Mouse (Mus musculus): ENCODE measurements around the gene Riiad1.
A peak's percentile ranks its signal among the peaks of the same experiment; 100 is the strongest.

GRCm38 (mm10) chr3:94456529-94457000 is 23.6 kb downstream of the Riiad1 start:
- TF ChIP-seq CTCF (conservative IDR thresholded peaks at IDR 0.05 in 1 of 2, IDR thresholded peaks at IDR 0.05 in 1 of 2; ENCODE audit: low read depth in 2 of 2, low read length in 2 of 2) (peak; percentile 37 to 94), POLR2A (IDR thresholded peaks at IDR 0.05; ENCODE audit: low read depth, low read length) (no peak), ZC3H11A (IDR thresholded peaks at IDR 0.05; ENCODE audit: low read depth, low read length) (peak; percentile 48), SMC3 (IDR thresholded peaks at IDR 0.05; ENCODE audit: low read depth, low read length) (peak; percentile 90), EP300 (IDR thresholded peaks at IDR 0.05; ENCODE audit: low read length) (no peak), USF1 (IDR thresholded peaks at IDR 0.05; ENCODE audit: low read depth, low read length) (no peak), MAFK (IDR thresholded peaks at IDR 0.05; ENCODE audit: insufficient replicate concordance, low read length) (no peak), ZNF384 (IDR thresholded peaks at IDR 0.05; ENCODE audit: low read depth, low read length) (no peak), E2F4 (IDR thresholded peaks at IDR 0.05; ENCODE audit: insufficient replicate concordance, low read depth, low read length) (no peak), NELFE (IDR thresholded peaks at IDR 0.05; ENCODE audit: low read depth, low read length) (no peak; the same call in 1 of the 2 replicates), MAX (IDR thresholded peaks at IDR 0.05; ENCODE audit: low read length) (no peak)
